Mouse (Mus musculus) liver, embryonic 16.5 days (tissue): Measurements from ENCODE around the gene Foxa3. TPM values are rescaled to one million over a fixed set of nuclear protein-coding genes. Genes with fewer than 3 reads are reported as not detected.

Experiments used
- ATAC-seq: fragments of 200-750 bp; cut with Nextera tagmentation; 2 replicates; pipeline ENCODE4 v1.8.0; 2017; ENCODE audit warnings: low read depth, mild to moderate bottlenecking, moderate number of reproducible peaks, moderate library complexity
- H3K27ac ChIP-seq: fragments of 300-500 bp; sonication (generic); 2 replicates; pipeline ENCODE4 v1.5.1; 2014; ENCODE audit warnings: mild to moderate bottlenecking, low read length
- H3K27me3 ChIP-seq: fragments of 300-500 bp; sonication (generic); 2 replicates; pipeline ENCODE4 v1.6.1; 2014; ENCODE audit warnings: low read depth, low read length, mixed read lengths; ENCODE audit not compliant: control insufficient read depth, insufficient read depth
- H3K36me3 ChIP-seq: fragments of 300-500 bp; sonication (generic); 2 replicates; pipeline ENCODE4 v1.6.1; 2014; ENCODE audit warnings: mild to moderate bottlenecking; ENCODE audit not compliant: control insufficient read depth, insufficient read depth
- H3K4me1 ChIP-seq: fragments of 300-500 bp; sonication (generic); 2 replicates; pipeline ENCODE4 v1.6.1; 2014; ENCODE audit warnings: low read depth, low read length, mixed read lengths; ENCODE audit not compliant: control insufficient read depth
- H3K4me2 ChIP-seq: fragments of 300-500 bp; sonication (generic); 2 replicates; pipeline ENCODE4 v1.6.1; 2014; ENCODE audit warnings: low read depth, low read length, mixed read lengths
- H3K4me3 ChIP-seq: fragments of 300-500 bp; sonication (generic); 2 replicates; pipeline ENCODE4 v1.5.1; 2014; ENCODE audit warnings: low read depth, mild to moderate bottlenecking, low read length
- H3K9ac ChIP-seq: fragments of 300-500 bp; sonication (generic); 2 replicates; pipeline ENCODE4 v1.6.1; 2014; ENCODE audit warnings: low read depth, low read length
- H3K9me3 ChIP-seq: fragments of 300-500 bp; sonication (generic); replicated peaks from 2 replicates; pipeline ENCODE4 v1.6.1; 2016; ENCODE audit warnings: low read length; ENCODE audit not compliant: control insufficient read depth
- WGBS: fragments of 180-500 bp; shearing (Covaris S2); extraction: QIAGEN DNeasy Blood & Tissue Kit; methylation state at CpG from one replicate; pipeline ENCODE4 v1.1.7; 2014; ENCODE audit not compliant: insufficient replicate concordance; 5-methylcytosine and 5-hydroxymethylcytosine counted together
- polyA plus RNA-seq: library from polyadenylated mRNA; unstranded; fragments of >200 nt; fragmentation: Nextera tagmentation; extraction: Ambion mirVana; gene quantifications from 2 replicates; pipeline ENCODE4 v1.2.1, GENCODE M21; 2015

Gene Foxa3
- polyA plus RNA-seq, 1 experiment from 2014 or later, result 63.7 TPM

- peaks cover 40% of the 10 kb centered on the region for H3K27me3 ChIP-seq
- no peaks in the 10 kb centered on the region for H3K36me3 ChIP-seq
- no peak within 1 kb of the TSS for H3K4me3 ChIP-seq
- H3K4me2 ChIP-seq, result no peak within 1 kb of the TSS
- H3K9me3 ChIP-seq, result no peaks in the 10 kb centered on the region
- no peak for ATAC-seq
- H3K27ac ChIP-seq, result no peak within 1 kb of the TSS
- no peak within 1 kb of the TSS for H3K9ac ChIP-seq
- 38% methylated on average over 2 of the region's 2 CpGs for WGBS
- H3K4me1 ChIP-seq, result peaks cover 15% of the 10 kb centered on the region
These were observed 36.2 kb downstream of the Foxa3 start, which contains the start of gene Nanos2 for GRCm38 (mm10) chr7:18987100-18987499. Gene Nanos2, plus strand, starts transcription at chr7:18987400.

- no peak for ATAC-seq
- 34% methylated on average over 2 of the region's 2 CpGs for WGBS
These were observed 36.8 kb downstream of the Foxa3 start for GRCm38 (mm10) chr7:18986503-18986902.

GRCm38 (mm10) chr7:18978381-18978780 lies 45.0 kb downstream of the Foxa3 start:
- 77% methylated on average over 9 of the region's 9 CpGs for WGBS
- no peaks in the 10 kb centered on the region for H3K9me3 ChIP-seq
- H3K4me2 ChIP-seq, result no peak overlapping the region
- ATAC-seq, result no peak
- H3K9ac ChIP-seq, result no peak overlapping the region
- H3K4me1 ChIP-seq, result no peaks in the 10 kb centered on the region
- H3K27ac ChIP-seq, result no peak overlapping the region
- no peaks in the 10 kb centered on the region for H3K27me3 ChIP-seq
- H3K4me3 ChIP-seq, result no peak overlapping the region
- H3K36me3 ChIP-seq, result no peaks in the 10 kb centered on the region

More at GRCm38 (mm10) chr7:18986503-18986902, 36.8 kb downstream of the Foxa3 start:
- Histone ChIP-seq H3K4me2 (no peak overlapping the region), H3K4me1 (peaks cover 9% of the 10 kb centered on the region), H3K4me3 (no peak overlapping the region), H3K9me3 (no peaks in the 10 kb centered on the region), H3K27me3 (peaks cover 34% of the 10 kb centered on the region), H3K36me3 (no peaks in the 10 kb centered on the region), H3K9ac (no peak overlapping the region), H3K27ac (no peak overlapping the region)

DNA sequence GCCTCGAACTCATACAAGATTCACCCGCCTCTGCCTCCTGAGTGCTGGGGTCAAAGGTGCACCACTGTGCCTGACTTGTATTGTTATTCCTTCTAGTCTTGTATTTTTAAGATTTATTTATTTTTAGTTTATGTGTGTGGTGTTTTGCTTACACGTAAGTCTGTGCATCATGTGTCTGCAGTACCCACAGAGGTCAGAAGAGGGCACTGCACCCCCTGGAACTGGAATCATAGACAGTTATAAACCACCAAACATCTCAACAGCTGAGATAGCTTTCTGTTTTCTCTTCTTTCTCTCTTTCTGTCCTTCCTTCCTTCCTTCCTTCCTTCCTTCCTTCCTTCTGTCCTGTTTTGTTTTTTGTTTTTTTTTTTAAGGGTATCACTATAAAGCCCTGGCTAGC lies 52.4 kb downstream of the Foxa3 start:
- no peak overlapping the region for H3K9ac ChIP-seq
- 72% methylated on average over 3 of the region's 3 CpGs for WGBS
- no peaks in the 10 kb centered on the region for H3K36me3 ChIP-seq
- no peak for ATAC-seq
- H3K9me3 ChIP-seq, result no peaks in the 10 kb centered on the region
- peaks cover under 1% of the 10 kb centered on the region for H3K27me3 ChIP-seq
- H3K27ac ChIP-seq, result no peak overlapping the region
- no peak overlapping the region for H3K4me2 ChIP-seq
- no peaks in the 10 kb centered on the region for H3K4me1 ChIP-seq
- H3K4me3 ChIP-seq, result no peak overlapping the region

DNA sequence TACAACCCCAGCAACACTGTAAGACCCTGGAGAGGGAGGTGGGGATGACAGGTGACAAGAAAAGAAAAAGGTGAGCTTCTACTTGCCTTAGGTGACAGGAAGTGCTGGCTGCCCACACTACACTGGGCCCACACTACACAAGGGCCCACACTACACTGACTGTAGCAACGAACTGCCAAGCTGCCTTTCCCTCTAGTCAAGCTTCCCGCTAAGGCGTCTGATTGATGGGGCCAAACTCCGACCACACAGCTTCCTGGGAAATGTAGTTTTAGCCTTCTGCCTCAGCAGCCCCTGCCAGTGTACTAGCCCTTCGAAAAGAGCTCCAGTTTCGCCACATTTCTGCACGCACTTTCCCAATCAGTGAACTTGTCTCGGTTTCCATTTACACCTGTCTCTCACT lies 55.7 kb downstream of the Foxa3 start:
- WGBS, result 11% methylated on average over 8 of the region's 8 CpGs
- no peak overlapping the region for H3K4me3 ChIP-seq
- peaks cover 31% of the 10 kb centered on the region for H3K27me3 ChIP-seq
- ATAC-seq, result no peak
- H3K9me3 ChIP-seq, result no peaks in the 10 kb centered on the region
- H3K4me1 ChIP-seq, result no peaks in the 10 kb centered on the region; the same call in 1 of the 2 replicates
- H3K4me2 ChIP-seq, result no peak overlapping the region
- no peak overlapping the region for H3K9ac ChIP-seq
- no peaks in the 10 kb centered on the region for H3K36me3 ChIP-seq
- H3K27ac ChIP-seq, result no peak overlapping the region

DNA sequence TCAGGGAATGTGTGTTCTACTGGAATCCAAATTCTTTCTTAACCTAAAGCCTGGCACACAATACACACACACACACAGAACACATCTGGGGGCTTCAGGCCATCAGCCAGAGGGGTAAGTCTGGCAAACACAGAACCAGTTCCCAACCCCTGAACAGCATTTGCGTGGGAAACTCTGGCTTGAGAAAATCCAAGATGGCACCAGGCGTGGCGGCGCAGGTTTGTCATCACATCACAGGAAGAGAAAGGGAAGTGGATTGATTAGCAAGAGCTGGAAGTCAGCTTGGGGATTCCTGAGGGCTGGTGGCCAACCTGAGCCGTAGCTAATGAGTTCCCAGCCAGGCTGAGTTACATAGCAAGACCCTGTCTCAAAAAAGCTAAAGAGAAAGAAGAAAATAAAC lies 58.0 kb downstream of the Foxa3 start:
- H3K4me2 ChIP-seq, result no peak overlapping the region
- no peaks in the 10 kb centered on the region; the same call in 1 of the 2 replicates for H3K4me1 ChIP-seq
- no peaks in the 10 kb centered on the region for H3K9me3 ChIP-seq
- peaks cover 54% of the 10 kb centered on the region for H3K27me3 ChIP-seq
- no peak overlapping the region for H3K9ac ChIP-seq
- H3K36me3 ChIP-seq, result no peaks in the 10 kb centered on the region
- no peak overlapping the region for H3K4me3 ChIP-seq
- H3K27ac ChIP-seq, result no peak overlapping the region
- WGBS, result 57% methylated on average over 5 of the region's 5 CpGs
- no peak for ATAC-seq

- 2% methylated on average over 19 of the region's 19 CpGs for WGBS
- ATAC-seq, result no peak
- Histone ChIP-seq H3K27ac (no peak overlapping the region), H3K9ac (no peak overlapping the region), H3K36me3 (no peaks in the 10 kb centered on the region), H3K27me3 (peaks cover 73% of the 10 kb centered on the region), H3K9me3 (no peaks in the 10 kb centered on the region), H3K4me3 (no peak overlapping the region), H3K4me1 (no peaks in the 10 kb centered on the region; the same call in 1 of the 2 replicates), H3K4me2 (no peak overlapping the region)
These were observed 60.0 kb downstream of the Foxa3 start for GRCm38 (mm10) chr7:18963294-18963843.

Other genes starting within 250 kb of the Foxa3 start
- not detected in 2 replicates for gene Psg19, start 225.0 kb downstream of the Foxa3 start, polyA plus RNA-seq
- not detected in 2 replicates for gene Psg17, start 201.9 kb downstream of the Foxa3 start, polyA plus RNA-seq
- gene Mill2, start 183.6 kb downstream of the Foxa3 start, polyA plus RNA-seq, result 0.21 and 0.24 TPM in 2 replicates
- 76.1 and 87.5 TPM in 2 replicates for gene Pglyrp1, start 152.2 kb downstream of the Foxa3 start, polyA plus RNA-seq
- gene Ccdc61, start 113.1 kb downstream of the Foxa3 start, polyA plus RNA-seq, result 7.9 and 8.4 TPM in 2 replicates
- 0.06 and 0.09 TPM in 2 replicates for gene Nova2, start 97.7 kb downstream of the Foxa3 start, polyA plus RNA-seq
- not detected in 2 replicates for gene Nanos2, start 36.1 kb downstream of the Foxa3 start, polyA plus RNA-seq
- 0.12 and 0.48 TPM in 2 replicates for gene Mypop, start 32.3 kb downstream of the Foxa3 start, polyA plus RNA-seq
- gene Irf2bp1, start 19.5 kb downstream of the Foxa3 start, polyA plus RNA-seq, result 6.4 and 6.6 TPM in 2 replicates
- gene Sympk, start 839 bp upstream of the Foxa3 start, polyA plus RNA-seq, result 13.8 TPM in 2 replicates
- gene Rsph6a, start 31.2 kb upstream of the Foxa3 start, polyA plus RNA-seq, result not detected in 2 replicates
- 2.4 and 3.5 TPM in 2 replicates for gene Dmwd, start 52.7 kb upstream of the Foxa3 start, polyA plus RNA-seq
- gene Dmpk, start 60.3 kb upstream of the Foxa3 start, polyA plus RNA-seq, result 12.2 and 17.1 TPM in 2 replicates
- 0.77 and 0.93 TPM in 2 replicates for gene Six5, start 71.1 kb upstream of the Foxa3 start, polyA plus RNA-seq
- 0.11 and 0.12 TPM in 2 replicates for gene Gm4969, start 94.8 kb upstream of the Foxa3 start, polyA plus RNA-seq
- gene Fbxo46, start 96.3 kb upstream of the Foxa3 start, polyA plus RNA-seq, result 4.7 and 5.2 TPM in 2 replicates
- gene Qpctl, start 125.8 kb upstream of the Foxa3 start, polyA plus RNA-seq, result 3.9 and 4.0 TPM in 2 replicates
- gene Snrpd2, start 126.2 kb upstream of the Foxa3 start, polyA plus RNA-seq, result 47.9 and 54.4 TPM in 2 replicates
- gene Gipr, start 142.6 kb upstream of the Foxa3 start, polyA plus RNA-seq, result 0.99 and 2.1 TPM in 2 replicates
- gene Eml2, start 152.9 kb upstream of the Foxa3 start, polyA plus RNA-seq, result 4.0 and 5.0 TPM in 2 replicates
- gene Gpr4, start 189.0 kb upstream of the Foxa3 start, polyA plus RNA-seq, result 0.49 and 0.60 TPM in 2 replicates
- gene Opa3, start 204.8 kb upstream of the Foxa3 start, polyA plus RNA-seq, result 13.2 and 14.3 TPM in 2 replicates
- gene Vasp, start 248.3 kb upstream of the Foxa3 start, polyA plus RNA-seq, result 32.8 and 33.0 TPM in 2 replicates